Mouse (Mus musculus): Measurements from ENCODE around the gene Aqp6. TPM values are rescaled to one million over a fixed set of nuclear protein-coding genes. Genes with fewer than 3 reads are reported as not detected.
A peak's percentile ranks its signal among the peaks of the same experiment; 100 is the strongest.

The Aqp6 gene
- total RNA-seq (2021) = under 1 TPM in 1 of 2 experiments, not detected in 1; 0.25 TPM
- long read RNA-seq, experiment 1 = 0 reads
- long read RNA-seq, experiment 2 = 0 reads

DNA sequence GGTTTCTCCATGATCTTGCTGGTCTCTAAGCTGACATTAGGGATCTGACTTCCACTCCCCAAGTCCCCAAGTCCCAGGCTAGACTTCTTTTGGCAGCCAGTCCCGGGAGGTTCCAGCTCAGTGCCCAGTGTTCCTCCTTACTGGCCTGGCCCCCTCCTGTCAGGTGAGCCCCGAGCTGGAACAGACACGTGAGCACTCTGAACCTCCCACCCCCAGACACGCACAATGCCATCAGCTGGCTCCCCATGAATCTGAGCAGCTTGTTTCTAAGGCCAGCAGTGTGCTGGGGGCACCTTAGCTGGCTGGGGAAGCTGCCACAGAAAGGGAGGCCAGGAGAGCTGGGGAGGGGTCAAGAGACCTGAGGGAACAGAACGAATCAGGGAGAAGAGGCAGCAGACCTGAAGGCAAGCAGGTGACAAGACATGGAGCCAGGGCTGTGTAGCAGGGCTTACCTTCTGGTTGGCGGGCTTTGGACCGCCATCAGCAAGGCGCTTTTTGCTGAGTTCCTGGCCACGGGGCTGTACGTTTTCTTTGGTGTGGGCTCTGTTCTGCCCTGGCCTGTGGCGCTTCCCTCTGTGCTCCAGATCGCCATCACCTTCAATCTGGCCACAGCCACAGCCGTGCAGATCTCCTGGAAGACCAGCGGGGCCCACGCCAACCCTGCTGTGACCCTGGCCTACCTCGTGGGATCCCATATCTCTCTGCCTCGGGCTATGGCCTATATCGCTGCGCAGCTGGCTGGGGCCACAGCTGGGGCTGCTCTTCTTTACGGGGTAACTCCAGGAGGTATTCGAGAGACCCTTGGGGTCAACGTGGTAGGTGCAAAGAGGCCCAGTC is at the start of gene Aqp6:
TSS of gene Aqp6 (plus strand) at position 415 of the 837 bp plus-strand sequence.
- DNase-seq = no peak

DNA sequence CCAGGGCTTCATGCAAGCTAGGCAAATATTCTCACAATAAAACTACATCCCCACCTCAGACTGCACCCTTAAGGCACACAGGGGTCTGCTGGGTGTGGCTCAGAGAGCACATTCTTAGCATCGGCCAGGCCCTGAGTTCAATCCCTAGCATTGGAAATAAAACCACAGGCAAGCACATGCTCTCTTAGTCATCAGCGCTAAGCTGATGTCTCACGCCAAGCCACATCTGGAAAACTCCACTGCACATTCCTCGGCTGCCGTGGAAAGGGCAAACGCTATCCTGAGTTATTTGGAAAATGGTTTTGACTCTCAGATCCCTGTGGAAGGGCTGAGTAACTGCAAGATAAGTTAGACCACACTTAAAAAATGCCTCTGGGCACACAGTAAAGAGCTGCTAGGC is 47.4 kb upstream of the Aqp6 start:
- no peak for DNase-seq

DNA sequence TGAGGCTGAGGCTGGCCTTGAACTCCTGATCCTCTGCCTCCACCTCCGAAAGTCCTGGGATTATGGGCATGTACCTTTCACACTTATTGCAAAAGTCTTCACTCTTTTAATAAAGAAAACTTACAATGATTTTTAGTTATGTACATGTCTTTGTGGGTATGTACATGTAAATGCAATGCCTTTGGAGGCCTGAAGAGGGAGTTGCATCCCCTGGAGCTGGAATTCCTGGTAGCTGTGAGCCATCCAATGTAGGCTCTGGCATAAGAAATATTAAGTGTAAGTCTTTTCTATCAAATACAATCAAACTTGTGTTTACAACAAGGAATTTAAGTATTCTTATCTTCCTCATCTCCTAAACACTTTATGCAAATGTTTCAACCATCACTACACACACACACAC is 42.3 kb upstream of the Aqp6 start:
- no peak for DNase-seq

DNA sequence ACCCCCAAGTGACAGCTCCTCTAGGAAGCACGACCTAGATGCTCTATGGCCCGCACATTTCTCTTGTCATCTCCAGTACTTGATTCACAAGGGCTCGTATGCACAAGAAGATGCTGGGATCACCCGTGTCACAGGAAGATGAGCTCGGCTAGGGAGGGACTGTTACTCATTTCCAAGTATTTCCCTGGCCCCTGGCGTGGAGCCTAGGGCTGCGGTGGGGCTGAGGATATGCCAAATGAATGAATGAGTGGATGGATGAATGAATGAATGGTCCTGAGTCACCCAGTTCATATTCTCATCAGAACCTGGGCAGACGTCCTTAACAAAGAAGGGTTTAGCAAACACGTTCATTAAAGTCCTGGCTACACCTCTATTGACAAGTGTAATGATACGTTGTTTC is 41.0 kb upstream of the Aqp6 start:
- DNase-seq = no peak

DNA sequence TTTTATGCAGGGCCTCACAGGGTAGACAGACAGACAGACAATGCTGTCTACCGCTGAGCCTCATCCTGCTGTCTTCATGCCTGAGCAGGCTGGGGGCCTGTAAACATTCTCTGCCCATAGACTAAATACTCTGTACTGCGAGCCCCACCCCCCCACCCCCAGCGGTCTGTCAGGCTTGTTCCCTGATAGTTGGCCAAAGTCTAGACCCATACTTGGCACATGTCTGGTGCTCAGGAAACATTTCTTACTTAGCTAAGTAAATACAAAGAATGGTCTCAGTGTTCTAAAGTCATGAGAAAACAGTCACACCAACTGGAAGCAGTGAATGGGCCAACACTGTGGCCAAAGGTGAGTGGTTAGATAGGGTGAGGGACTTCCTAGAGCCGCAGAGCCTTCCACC is 33.8 kb upstream of the Aqp6 start:
- DNase-seq = no peak

DNA sequence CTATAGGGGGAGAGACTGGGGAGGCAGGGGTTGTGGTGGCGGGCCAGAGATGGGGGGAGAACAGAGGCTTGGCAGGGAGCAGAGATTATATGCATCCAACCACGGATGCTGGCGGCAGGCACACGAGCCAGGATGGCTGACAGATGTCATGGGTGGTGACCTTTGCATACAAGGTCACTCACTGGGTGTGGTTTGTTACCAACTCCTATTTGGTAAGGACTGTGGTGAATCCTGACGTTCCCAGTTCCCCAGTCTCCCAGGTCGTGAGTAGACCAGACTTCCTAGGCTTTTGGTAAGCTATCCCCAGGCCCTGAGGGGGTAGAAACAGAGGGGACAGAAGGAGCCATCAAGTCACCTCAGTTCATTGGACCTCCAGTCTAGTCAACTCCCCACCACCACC is 32.5 kb upstream of the Aqp6 start:
- DNase-seq = no peak

DNA sequence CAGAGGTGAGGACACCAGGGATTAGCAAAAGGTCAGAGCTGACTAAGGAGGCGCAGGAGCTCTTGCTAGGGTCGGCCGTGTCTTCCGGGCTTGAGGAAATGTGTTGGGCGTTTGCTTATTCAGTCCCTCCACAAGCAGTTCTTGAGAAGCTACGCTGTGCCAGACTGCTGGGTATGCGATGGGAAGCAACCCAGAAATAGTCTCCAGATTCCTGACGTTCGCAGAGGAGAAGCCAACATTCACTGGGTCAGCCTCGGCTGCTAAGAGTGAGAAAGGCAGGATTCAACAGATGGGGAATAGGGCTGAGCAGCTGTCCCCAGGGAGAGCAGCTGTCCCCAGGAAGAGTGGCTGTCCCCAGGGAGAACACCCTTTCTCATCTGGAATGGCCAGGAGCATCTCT is 32.1 kb upstream of the Aqp6 start:
- no peak for DNase-seq

DNA sequence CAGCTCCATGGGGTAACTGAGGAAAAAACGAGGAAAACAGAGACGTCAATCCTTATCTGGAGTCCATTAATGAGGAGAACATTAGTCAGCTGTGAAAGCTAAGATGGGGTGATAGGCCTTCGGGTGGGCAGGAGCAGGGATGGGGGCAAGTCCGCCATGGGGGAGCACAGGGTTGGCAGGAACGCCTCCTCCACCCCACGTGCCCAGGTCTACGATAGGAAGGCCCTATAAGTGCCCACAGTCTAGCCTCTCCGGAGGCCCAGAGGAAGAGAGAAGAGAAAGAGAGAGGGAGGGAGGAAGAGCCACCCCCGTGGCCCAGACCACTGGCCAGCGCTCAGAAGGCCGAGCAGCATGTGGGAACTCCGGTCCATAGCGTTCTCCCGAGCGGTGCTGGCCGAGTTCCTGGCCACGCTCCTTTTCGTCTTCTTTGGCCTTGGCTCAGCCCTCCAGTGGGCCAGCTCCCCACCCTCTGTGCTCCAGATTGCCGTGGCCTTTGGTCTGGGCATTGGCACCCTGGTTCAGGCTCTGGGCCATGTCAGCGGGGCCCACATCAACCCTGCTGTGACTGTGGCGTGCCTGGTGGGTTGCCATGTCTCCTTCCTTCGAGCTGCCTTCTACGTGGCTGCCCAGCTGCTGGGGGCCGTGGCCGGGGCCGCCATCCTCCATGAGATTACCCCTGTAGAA is 22.3 kb upstream of the Aqp6 start, which contains the start of gene Aqp2:
TSS of gene Aqp2 (plus strand) at position 254 of the 684 bp plus-strand sequence.
- DNase-seq = no peak

DNA sequence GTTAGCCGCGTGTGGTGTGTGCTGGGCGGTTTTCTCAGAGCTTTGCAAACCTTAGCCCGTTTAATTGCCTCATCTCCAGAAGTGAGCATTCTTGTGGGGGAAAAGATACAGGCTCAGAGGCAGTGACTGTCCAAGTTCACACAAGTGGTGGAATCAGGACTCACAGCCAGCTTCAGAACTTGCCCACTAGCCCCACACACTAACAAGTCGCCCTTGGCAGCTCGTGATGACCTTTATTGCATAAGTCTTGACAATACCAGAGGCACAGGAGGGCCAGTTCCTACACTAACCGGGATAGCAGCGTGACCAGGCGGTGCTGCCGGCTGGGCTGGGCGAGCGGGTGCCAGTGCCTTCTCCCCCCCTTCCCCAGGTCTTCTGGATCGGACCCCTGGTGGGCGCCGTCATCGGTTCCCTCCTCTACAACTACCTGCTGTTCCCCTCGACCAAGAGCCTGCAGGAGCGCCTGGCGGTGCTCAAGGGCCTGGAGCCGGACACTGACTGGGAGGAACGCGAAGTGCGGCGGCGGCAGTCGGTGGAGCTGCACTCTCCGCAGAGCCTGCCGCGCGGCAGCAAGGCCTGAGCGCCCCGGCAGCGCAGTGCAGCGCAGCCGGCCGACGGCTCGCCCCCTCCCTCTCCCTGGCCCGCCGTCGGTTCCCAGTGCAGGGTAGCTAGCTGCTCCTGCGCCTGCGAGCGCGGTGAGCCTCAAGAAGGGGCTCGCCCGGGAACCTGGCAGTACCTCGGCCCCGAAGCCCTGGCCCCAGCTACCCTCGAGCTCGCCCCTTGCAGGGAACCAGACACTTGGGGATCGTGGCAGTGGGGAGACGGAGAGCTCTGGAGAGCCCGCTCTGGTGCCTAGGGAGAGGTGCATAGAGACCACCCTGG is 17.5 kb upstream of the Aqp6 start:
- DNase-seq = peak; percentile 21 to 30

DNA sequence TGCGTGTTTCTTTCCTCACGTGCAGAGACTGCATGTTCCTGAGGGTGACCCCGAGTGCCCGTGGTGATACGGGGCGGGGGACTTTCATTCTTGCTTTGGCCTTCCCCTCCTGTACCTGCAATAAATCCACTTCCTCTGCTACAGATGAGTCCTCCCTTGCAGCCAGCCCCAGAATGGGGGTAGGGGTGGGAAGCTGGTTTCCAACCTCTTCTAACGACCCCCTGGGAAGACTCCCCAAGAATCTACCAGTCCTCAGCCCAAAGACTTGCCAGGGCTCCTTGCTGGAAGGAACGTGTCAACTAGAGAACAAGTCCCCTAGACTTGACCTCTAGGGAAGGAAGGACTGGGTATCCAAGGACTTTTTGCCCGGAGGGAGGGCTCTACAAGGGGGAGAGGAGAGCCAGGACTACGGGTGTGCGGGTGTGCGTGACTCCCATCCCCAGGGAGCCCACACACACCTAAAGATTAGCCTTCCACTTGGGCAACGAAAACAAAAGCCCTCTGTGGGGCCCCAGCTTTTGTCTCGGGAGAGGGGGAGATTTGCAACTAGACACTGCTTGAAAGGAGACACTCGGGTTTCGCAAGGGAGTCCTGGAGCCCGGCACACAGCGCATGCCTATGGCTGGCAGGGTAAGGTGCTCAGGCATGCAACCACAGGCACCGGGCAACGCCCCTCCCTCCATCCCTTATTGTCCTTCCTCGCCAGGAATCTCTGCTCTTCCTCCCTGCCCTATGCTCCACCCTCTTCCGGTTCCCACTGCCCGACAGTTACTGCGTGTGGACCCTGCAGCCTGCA is 16.6 kb upstream of the Aqp6 start:
- DNase-seq = no peak

DNA sequence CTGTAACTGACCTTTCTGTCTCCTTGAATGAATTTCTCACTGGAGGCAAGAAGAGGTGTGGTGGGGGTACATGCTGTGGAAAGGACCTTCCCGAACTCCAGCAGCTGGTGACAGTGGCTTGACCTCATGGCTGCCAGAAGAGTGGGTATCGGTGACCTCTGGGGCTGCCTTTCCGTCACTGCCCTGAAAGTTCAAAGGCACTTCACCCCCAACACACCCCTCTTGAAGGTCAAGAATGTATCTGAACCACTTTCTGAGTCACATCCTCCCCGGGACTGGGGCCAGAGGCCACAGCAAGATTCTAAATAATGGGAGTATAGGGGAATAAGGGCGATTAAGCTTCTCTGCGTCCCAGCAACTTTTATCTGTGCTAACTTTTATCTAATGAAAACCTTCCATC is 15.5 kb upstream of the Aqp6 start:
- DNase-seq = no peak

DNA sequence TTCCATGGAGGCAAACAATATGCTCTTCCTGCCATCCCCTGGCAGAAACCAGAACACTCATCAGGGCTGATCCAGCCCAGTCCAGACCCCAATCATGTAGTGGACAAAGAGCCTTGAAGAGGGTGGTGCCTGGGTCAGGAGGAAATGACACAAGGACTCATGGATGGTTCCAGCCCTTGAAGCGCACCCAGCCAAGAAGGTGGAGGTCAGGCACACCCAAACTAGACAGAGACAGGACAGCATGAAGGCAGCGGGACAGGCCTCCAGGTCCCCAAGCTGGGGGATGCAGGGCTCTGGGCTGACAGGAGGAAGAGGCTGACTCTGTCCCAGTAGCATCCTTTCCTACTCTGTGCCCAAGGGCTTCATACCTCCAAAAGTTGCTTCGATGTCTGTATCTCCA is 14.7 kb upstream of the Aqp6 start:
- no peak for DNase-seq

DNA sequence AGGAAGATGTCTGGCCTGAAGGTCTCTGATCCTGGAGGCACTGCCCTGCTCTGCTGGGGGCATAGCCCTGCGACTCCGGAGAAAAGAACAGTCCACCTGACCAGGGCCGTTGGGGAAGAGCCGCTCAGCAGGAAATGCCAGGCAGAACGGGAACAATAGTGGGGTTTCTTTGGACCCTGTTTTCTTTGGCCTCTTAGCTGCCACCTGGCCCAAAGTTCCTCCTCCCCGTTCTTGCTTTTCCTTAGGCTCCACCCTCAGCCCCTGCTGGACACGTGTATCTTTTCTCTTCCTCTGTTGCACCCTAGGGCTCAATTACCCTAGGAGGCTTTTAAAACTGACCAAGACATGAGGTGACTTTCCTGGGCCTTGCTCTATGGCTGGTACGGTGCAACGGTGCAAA is 12.0 kb upstream of the Aqp6 start:
- no peak for DNase-seq

DNA sequence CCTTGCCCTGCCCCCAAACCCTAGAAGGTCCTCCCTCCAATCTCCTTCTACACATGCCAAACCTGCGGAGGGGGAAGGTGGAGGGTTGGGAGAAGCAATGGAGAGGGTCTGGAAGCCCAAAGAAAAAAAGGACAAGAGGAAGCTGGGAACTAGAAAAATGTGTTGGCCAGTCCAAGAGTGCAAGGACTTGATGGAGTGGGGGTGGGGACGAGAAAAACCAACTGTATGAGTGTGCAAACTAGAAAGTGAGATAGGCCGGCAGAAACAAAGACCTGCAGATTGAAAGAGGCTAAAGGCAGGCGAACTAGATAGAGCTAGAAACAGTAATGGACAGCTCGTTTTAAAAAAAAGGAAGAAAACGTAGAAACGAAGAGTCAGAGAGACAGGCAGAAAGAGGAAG is 11.5 kb upstream of the Aqp6 start:
- DNase-seq = no peak

DNA sequence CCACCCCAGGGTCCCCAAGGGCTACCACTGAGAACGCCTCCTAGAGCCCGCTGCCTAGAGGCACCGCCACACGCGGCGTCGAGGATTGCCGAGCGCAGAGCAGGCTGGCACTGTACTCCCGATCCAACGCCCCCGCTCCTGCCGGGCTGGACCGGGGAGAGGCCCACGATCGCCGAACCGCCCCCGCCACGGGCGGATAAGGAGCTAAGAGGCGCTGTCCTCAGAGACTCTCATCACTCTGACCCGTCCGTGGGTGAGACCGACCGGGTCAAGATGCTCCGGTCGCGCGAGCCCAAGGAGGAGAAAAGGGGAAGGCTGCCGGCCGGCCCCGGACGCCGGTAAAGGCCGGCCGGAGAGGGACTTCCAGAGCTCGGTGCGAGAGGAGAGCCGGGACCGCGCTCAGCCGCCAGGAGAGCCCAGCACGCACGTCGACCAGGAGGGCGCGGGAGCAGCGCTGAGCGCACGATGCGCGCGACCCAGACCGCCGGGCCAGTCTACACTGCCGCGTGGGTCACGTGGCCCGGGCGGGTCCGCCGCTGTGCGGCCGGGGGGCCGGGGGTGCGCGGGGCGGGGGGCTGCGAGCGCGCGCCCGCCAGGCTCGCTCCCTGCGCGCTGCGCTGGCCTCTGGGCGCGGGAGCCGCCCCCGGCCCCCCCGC is 10.6 kb upstream of the Aqp6 start, which contains the start of gene Aqp5:
TSS of gene Aqp5 (plus strand) at position 354 of the 656 bp plus-strand sequence.
- no peak for DNase-seq

DNA sequence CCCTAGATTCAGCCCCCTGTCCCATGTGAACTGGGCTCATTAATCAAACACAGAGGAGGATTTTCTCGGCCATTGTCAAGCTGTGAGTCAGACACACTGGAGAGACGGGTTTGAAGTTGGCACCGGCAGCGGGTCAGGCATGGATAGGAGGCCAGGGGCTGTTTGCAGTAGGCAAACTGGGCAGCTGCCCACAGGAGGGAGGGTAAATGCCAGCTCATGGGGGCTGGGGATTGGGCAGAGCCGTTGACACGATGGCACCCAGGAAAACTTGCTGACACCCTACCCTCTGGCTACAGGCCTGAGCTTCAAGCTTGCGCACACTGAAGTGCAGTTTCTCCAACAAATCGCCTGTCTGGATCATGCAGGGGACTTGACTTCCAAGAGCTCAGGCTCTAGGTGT is 9.0 kb upstream of the Aqp6 start:
- DNase-seq = no peak

DNA sequence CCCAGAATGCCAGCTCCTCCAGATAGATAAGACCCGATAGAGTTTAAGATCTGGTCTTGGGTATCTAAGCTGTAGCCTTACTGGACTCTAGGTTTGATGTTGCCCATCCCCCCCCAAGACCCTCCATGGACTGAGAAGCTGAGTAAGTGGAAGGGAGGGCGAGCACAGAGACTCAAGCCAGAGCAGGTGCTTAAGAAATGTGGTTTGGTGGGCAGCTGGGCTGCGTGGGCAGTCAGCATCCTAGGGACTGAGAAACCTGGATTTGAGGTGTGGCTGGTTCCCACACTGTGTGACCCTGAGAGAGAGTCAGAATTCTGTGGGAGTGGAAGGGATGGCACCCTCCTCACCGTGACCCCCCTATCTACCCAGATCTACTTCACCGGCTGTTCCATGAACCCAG is 8.3 kb upstream of the Aqp6 start:
- DNase-seq = no peak

DNA sequence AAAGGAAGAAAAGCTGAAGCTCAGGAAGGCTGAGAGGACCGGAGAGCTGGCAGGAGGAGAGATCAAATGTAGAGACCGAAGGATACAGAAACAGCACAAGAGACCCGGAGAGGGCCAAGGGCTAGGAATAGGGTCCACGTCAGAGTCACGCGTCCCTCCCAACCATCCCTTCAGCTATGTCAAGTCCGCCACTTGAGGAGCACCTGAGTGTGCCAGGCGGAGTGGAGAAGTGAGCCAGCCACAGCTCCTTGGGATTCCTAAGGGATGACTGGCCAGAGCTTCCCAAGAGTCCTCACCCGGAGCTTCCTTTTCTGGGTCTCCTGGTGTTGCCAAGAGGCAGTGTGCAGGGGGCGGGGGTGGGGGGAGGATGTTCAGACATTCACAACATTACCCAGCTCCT is 6.2 kb upstream of the Aqp6 start:
- no peak for DNase-seq

DNA sequence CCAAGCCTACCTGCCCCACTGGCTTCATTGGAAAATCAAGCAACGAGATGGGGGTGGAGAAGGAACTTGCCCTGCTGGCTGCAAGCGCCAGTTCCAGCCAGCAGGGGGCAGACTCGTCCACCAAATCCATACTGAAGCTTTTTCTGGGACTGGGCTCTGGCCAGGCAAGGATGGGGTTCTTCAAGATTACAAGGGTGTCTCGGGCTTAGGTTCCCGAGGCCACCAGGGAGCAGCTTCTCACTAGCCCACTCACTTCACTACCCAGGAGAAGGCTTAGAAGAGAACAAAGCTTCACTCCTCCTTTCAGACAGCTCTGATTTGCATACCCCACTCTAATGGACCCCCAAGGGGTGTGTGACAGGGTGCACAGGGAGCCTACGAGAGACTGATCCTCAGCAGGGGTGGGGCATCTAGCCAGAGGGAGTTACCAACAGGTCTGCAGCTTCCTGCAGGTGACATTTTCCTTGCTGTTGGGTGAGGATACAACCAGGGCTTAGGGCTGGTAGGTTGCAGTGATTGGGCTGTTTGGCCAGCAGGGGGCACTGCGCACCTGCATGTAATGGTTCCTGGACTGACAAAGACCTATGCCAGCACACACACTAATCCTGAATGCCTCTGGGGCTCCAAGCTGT is 5.0 kb upstream of the Aqp6 start:
- peak; percentile 76 to 89 for DNase-seq

DNA sequence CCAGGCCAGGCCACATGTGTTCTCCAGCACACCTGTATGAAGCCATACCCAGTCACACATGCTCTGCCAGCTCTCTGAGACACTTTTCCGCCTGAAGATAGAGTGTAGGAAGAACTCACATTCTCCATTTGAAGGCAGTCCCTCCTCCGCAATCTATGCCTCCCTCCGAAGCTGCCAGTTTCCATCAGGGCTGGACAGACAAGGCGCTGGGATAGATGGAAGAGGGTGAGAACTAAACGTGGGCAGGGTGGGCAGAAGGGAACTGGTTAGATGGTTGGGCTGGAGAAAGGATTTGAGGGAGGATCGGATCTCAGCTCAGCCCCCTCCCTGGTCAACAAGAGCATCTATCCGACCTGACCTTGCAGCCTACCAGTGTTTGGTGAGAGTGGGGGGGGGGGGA is 4.4 kb upstream of the Aqp6 start:
- DNase-seq = no peak

DNA sequence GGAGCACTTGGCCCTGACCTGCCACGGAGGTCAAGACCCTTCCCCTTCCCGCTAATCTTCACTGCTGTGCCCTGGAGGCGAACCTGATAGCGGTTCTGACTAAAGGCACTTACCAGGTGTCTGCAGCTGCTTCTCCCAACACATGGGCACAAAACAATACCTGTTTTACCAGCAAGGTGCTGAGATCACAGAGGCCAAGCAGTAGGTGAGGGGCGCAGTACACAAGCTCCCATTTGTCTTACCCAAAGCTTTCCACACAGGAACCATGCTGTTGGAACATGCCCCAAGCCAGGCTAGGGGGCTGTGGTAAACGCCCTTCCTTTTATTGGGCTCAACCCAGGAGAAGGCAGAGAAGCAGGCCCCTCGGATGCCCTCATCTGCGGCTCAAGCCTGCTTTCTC is 3.6 kb upstream of the Aqp6 start:
- DNase-seq = no peak

All from heart, adult 18-20 months (tissue).